Comparison of ENCODE assay signal across 10 mouse cellular contexts in genomic region chr11:76385017-76385416, GRCm38 (mm10). TPM values are rescaled to one million over a fixed set of nuclear protein-coding genes. Genes with fewer than 3 reads are reported as not detected.
A peak's percentile ranks its signal among the peaks of the same experiment; 100 is the strongest.
DNase-seq lines count a peak whose midpoint lies in the region; ATAC-seq and TF ChIP-seq lines count a peak whose summit lies in the region.
"Had no signal": no experiment of that assay in that cellular context is flagged by ENCODE, and none has a peak within 500 bp of the region (broad histone marks: within the 10 kb centered on the region; RNA-seq: fewer than 3 reads in every experiment).

No protein-coding gene starts in this region.

- no peaks in the 10 kb centered on the region for H3K36me3 ChIP-seq in heart, embryonic 10.5 days
- H3K36me3 ChIP-seq in heart, embryonic 12.5 days: 0 out of 2 replicates have a peak, but pooled peaks cover 3% of the 10 kb centered on the region
- H3K36me3 ChIP-seq in forebrain, postnatal 0 days (ENCODE audit: insufficient read depth): no peaks in the 10 kb centered on the region
- H3K36me3 ChIP-seq in neural tube, embryonic 12.5 days: no peaks in the 10 kb centered on the region
- H3K36me3 ChIP-seq: kidney, embryonic 15.5 days had no signal

- H3K4me3 ChIP-seq in heart, embryonic 10.5 days: no peak overlapping the region
- H3K4me3 ChIP-seq in heart, embryonic 12.5 days: no peak overlapping the region
- no peak overlapping the region for H3K4me3 ChIP-seq in forebrain, postnatal 0 days (ENCODE audit: low read depth, low read length)
- H3K4me3 ChIP-seq in neural tube, embryonic 12.5 days: no peak overlapping the region
- H3K4me3 ChIP-seq: kidney, embryonic 15.5 days had no signal

- DNase-seq in heart, embryonic 10.5 days (ENCODE audit: low spot score): no peak
- DNase-seq in Muller cell, postnatal 12 days (ENCODE audit: inconsistent ontology term): peak; percentile 67
- no peak for DNase-seq in forebrain, postnatal 0 days
- DNase-seq in gastrocnemius, adult 18-20 months (ENCODE audit: low spot score): no peak
- no peak for DNase-seq in heart, postnatal 14 days
- DNase-seq: lung, postnatal 36 days had no signal

- H3K9ac ChIP-seq in heart, embryonic 12.5 days: no peak overlapping the region
- no peak overlapping the region for H3K9ac ChIP-seq in forebrain, postnatal 0 days
- no peak overlapping the region for H3K9ac ChIP-seq in neural tube, embryonic 12.5 days
- H3K9ac ChIP-seq: kidney, embryonic 15.5 days had no signal

- WGBS in heart, embryonic 10.5 days: 62% methylated on average over 4 of the region's 4 CpGs
- 69% methylated on average over 4 of the region's 4 CpGs for WGBS in heart, embryonic 12.5 days
- 27% methylated on average over 4 of the region's 4 CpGs for WGBS in forebrain, postnatal 0 days
- 62% methylated on average over 4 of the region's 4 CpGs for WGBS in neural tube, embryonic 12.5 days

- H3K27ac ChIP-seq in heart, embryonic 10.5 days: peak overlapping the region; percentile 48; the same call in 1 of the 2 replicates
- no peak overlapping the region for H3K27ac ChIP-seq in heart, embryonic 12.5 days (ENCODE audit: poor library complexity, severe bottlenecking)
- H3K27ac ChIP-seq in forebrain, postnatal 0 days (ENCODE audit: low read depth, low read length): 0 out of 2 replicates have a peak overlapping the region, but pooled peaks have one; percentile 23
- H3K27ac ChIP-seq in neural tube, embryonic 12.5 days: peak overlapping the region; percentile 21; the same call in 1 of the 2 replicates
- H3K27ac ChIP-seq: kidney, embryonic 15.5 days had no signal

- no peak for ATAC-seq in heart, embryonic 12.5 days (ENCODE audit: insufficient number of reproducible peaks, low FRiP score)
- peak; percentile 47 for ATAC-seq in forebrain, postnatal 0 days
- ATAC-seq in neural tube, embryonic 12.5 days (ENCODE audit: low FRiP score, low read depth): no peak
- no peak for ATAC-seq in granulocyte monocyte progenitor cell, adult 5-6 weeks (replicated peaks; ENCODE audit: poor library complexity, severe bottlenecking)

- intact Hi-C loops in heart, postnatal 14 days (cut with DNase I): no loop called here

- no peak for TF ChIP-seq CTCF in forebrain, postnatal 0 days (IDR thresholded peaks at IDR 0.05; ENCODE audit: low read depth)

- H3K9me3 ChIP-seq in heart, embryonic 10.5 days: no peaks in the 10 kb centered on the region
- no peaks in the 10 kb centered on the region for H3K9me3 ChIP-seq in heart, embryonic 12.5 days (replicated peaks)
- H3K9me3 ChIP-seq in forebrain, postnatal 0 days (ENCODE audit: low read length): no peaks in the 10 kb centered on the region
- H3K9me3 ChIP-seq in neural tube, embryonic 12.5 days: no peaks in the 10 kb centered on the region
- H3K9me3 ChIP-seq: kidney, embryonic 15.5 days had no signal

- no peak overlapping the region for H3K4me2 ChIP-seq in heart, embryonic 12.5 days
- no peak overlapping the region for H3K4me2 ChIP-seq in forebrain, postnatal 0 days (ENCODE audit: low read depth)
- H3K4me2 ChIP-seq in neural tube, embryonic 12.5 days (replicated peaks): 0 out of 2 replicates have a peak overlapping the region, but pooled peaks have one; percentile 7
- H3K4me2 ChIP-seq: kidney, embryonic 15.5 days had no signal

- H3K4me1 ChIP-seq in heart, embryonic 10.5 days: peaks cover 40% of the 10 kb centered on the region
- H3K4me1 ChIP-seq in heart, embryonic 12.5 days (replicated peaks): peaks cover 44% of the 10 kb centered on the region
- no peaks in the 10 kb centered on the region for H3K4me1 ChIP-seq in forebrain, postnatal 0 days (ENCODE audit: insufficient read depth)
- peaks cover 46% of the 10 kb centered on the region for H3K4me1 ChIP-seq in neural tube, embryonic 12.5 days

- no peaks in the 10 kb centered on the region for H3K27me3 ChIP-seq in heart, embryonic 10.5 days (ENCODE audit: insufficient read depth, poor library complexity, severe bottlenecking)
- H3K27me3 ChIP-seq in heart, embryonic 12.5 days (replicated peaks): no peaks in the 10 kb centered on the region
- no peaks in the 10 kb centered on the region for H3K27me3 ChIP-seq in forebrain, postnatal 0 days (ENCODE audit: insufficient read depth, low read length)
- H3K27me3 ChIP-seq in neural tube, embryonic 12.5 days (replicated peaks): no peaks in the 10 kb centered on the region
- H3K27me3 ChIP-seq: kidney, embryonic 15.5 days had no signal

RNA-seq across cellular contexts. Expression of gene Nxn, which starts 13.9 kb away (rescaled TPM):
- polyA plus RNA-seq in heart, embryonic 10.5 days (2016; fragmentation: Nextera tagmentation; extraction: Ambion mirVana): 27.9 and 34.5 TPM in 2 replicates
- polyA plus RNA-seq in heart, embryonic 12.5 days (2016; fragmentation: Nextera tagmentation; extraction: Ambion mirVana): 32.2 TPM in 2 replicates
- total RNA-seq in forebrain, postnatal 0 days (2014; rRNA removed): 19.0 and 22.1 TPM in 2 replicates
- 10.7 and 12.7 TPM in 2 replicates for polyA plus RNA-seq in forebrain, postnatal 0 days (2015; fragmentation: Nextera tagmentation; extraction: Ambion mirVana)
- 64.1 and 64.4 TPM in 2 replicates for polyA plus RNA-seq in neural tube, embryonic 12.5 days (2016; fragmentation: Nextera tagmentation; extraction: Ambion mirVana)
- 10 to 100 TPM; 37.4 to 48.7 TPM for total RNA-seq in gastrocnemius, adult 18-20 months (2021)
- total RNA-seq in granulocyte monocyte progenitor cell, adult 5-6 weeks (2014; fragmentation: Nextera tagmentation): 29.6 and 32.3 TPM in 2 replicates
- 24.1 and 25.5 TPM in 2 replicates for total RNA-seq in granulocyte monocyte progenitor cell, adult 5-6 weeks (2017)
- 10 to 100 TPM; 15.5 to 17.4 TPM for total RNA-seq in heart, postnatal 14 days (2021)

RNA-seq across cellular contexts. Expression of gene Timm22, which starts 21.7 kb away (rescaled TPM):
- 120 and 129 TPM in 2 replicates for polyA plus RNA-seq in heart, embryonic 10.5 days (2016; fragmentation: Nextera tagmentation; extraction: Ambion mirVana)
- 94.5 and 102 TPM in 2 replicates for polyA plus RNA-seq in heart, embryonic 12.5 days (2016; fragmentation: Nextera tagmentation; extraction: Ambion mirVana)
- total RNA-seq in forebrain, postnatal 0 days (2014; rRNA removed): 48.6 and 56.6 TPM in 2 replicates
- polyA plus RNA-seq in forebrain, postnatal 0 days (2015; fragmentation: Nextera tagmentation; extraction: Ambion mirVana): 93.2 and 98.2 TPM in 2 replicates
- 120 and 132 TPM in 2 replicates for polyA plus RNA-seq in neural tube, embryonic 12.5 days (2016; fragmentation: Nextera tagmentation; extraction: Ambion mirVana)
- 10 to 100 TPM; 32.5 to 41.9 TPM for total RNA-seq in gastrocnemius, adult 18-20 months (2021)
- 21.3 and 32.4 TPM in 2 replicates for total RNA-seq in granulocyte monocyte progenitor cell, adult 5-6 weeks (2014; fragmentation: Nextera tagmentation)
- 9.9 and 13.9 TPM in 2 replicates for total RNA-seq in granulocyte monocyte progenitor cell, adult 5-6 weeks (2017)
- total RNA-seq in heart, postnatal 14 days (2021): 10 to 100 TPM; 41.3 to 46.9 TPM
